Mouse (Mus musculus): ENCODE results near the gene Slc46a2. TPM values are rescaled to one million over a fixed set of nuclear protein-coding genes. Genes with fewer than 3 reads are reported as not detected.

Gene Slc46a2
- polyA plus RNA-seq, 1 experiment from 2014 or later: not detected

DNA sequence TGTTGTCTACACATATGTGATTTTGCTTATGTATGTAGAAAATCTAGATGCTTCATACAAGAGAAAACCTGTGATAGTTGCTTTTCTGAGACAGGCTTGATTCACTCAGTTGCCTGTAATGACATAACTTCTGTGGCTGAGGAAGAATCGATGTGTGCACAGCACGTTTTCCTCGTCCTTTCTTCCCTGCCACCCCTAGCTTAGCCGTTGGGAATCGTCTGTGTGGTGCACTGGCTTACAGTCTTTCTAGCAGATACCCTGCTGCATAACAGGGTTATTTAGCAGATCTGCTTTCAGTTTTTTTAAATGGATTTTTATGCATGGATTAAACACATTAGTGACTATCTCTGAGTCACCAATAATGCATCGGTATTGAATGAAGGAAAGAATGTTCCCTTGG lies 38.3 kb downstream of the Slc46a2 start:
- ChIA-PET POLR2A (no interaction called here), CTCF (interaction anchor here (1.2 to 1.8 kb wide), 2 partner anchors 15 to 90 kb away, joined by 4 read pairs; no protein-coding TSS in a partner anchor)
- TF ChIP-seq CTCF (IDR thresholded peaks at IDR 0.05): no peak
- H3K27me3 ChIP-seq: no peaks in the 10 kb centered on the region
- no peak for DNase-seq (ENCODE audit: low read depth, low spot score)
- no peak for ATAC-seq
- in situ Hi-C loops (cut with MboI; ENCODE audit: low pct_unique_long_range_greater_than_20kb): loop anchor here (5.0 to 10.0 kb wide), 2 partner anchors 51 to 128 kb away; no protein-coding TSS in a partner anchor

DNA sequence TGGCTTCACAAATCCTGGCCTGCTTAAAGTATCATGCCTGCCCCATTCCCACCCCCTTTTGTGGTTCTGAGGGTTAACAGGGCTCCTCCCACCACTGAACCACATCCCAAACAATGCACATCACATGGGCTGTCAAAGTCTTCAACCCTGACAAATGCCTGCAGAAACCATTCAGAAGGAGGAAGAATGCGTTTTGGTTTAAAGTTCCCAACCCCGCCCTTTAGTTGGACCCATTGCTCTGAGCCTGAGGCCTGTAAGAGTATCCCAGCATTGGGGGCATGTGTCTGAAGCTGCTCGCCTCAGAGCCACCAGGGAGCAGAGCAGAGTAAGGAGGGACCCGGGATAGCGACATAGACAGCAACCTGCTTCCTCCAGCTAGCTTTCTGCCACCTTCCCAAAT lies 41.0 kb downstream of the Slc46a2 start:
- TF ChIP-seq CTCF (IDR thresholded peaks at IDR 0.05): no peak
- ATAC-seq (no peak), DNase-seq (ENCODE audit: low read depth, low spot score) (no peak)
- in situ Hi-C loops (cut with MboI; ENCODE audit: low pct_unique_long_range_greater_than_20kb): loop anchor here (10.0 kb wide), 1 partner anchor 131 kb away; no protein-coding TSS in a partner anchor
- ChIA-PET CTCF (interaction anchor here (4.0 kb wide), 1 partner anchor 54 kb away, joined by 12 read pairs; no protein-coding TSS in a partner anchor), POLR2A (no interaction called here)
- H3K27me3 ChIP-seq: no peaks in the 10 kb centered on the region

DNA sequence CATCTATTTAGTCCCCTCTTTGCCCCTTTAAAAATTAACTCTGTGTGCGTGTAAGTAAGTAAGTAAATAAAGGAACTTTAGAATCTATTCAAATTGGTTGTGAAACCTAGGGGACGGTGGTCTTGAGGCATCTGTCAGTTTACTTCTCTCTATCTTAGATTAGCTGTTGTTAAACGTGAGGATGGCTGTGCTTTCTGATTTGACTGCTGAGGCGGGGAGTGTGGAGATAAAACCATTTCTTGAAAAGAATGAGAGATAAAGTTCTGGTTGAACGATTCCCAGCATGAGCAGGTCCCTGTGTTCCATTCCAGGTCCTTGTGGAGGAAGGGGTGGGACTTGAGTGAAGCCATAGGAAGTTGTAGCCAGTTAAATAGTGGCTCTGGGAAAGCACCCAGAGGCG lies 41.6 kb downstream of the Slc46a2 start:
- no peak for ATAC-seq
- no peaks in the 10 kb centered on the region for H3K27me3 ChIP-seq
- no peak for TF ChIP-seq CTCF (IDR thresholded peaks at IDR 0.05)
- no peak for DNase-seq (ENCODE audit: low read depth, low spot score)
- in situ Hi-C loops (cut with MboI; ENCODE audit: low pct_unique_long_range_greater_than_20kb): loop anchor here (10.0 kb wide), 1 partner anchor 132 kb away; no protein-coding TSS in a partner anchor
- ChIA-PET POLR2A (no interaction called here), CTCF (interaction anchor here (4.0 kb wide), 1 partner anchor 54 kb away, joined by 12 read pairs; no protein-coding TSS in a partner anchor)

DNA sequence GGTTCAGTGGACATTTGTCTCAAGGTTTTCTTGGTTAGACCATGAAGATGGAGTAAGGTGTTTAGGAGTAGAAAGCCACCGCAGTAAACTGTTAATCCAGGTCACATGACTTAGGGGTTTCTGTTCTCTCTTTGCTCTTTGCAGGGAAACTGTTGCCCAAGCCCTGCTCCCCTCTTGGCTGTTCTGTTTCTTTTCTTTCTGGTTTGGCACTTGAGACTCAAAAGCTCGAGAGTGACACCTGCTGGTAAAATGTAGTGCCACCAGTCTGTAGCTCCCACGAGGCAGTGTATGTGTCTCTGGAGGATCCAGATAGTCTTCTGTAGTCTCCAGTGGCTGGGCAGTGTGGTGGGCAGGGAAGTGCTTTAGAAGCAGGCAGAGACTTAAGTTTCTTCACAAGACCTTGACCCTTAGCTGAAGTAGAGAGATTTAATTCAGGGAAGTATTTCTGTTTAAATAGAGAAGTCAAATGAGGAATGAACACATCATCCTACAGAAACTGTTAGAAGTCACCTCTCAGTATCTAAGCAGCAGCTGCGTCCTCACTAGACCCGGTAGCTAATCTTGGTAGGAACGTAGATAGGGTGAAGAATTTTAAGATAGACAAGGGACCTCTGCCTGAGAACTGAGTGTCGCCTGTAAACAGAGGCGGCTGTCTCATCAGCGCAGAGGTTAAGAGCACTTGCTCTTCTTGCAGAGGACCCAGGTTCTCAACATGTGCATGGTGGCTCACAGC lies 43.8 kb downstream of the Slc46a2 start:
- POLR2A ChIA-PET: interaction anchor here (1.0 kb wide), 1 partner anchor 64 kb away, joined by 3 read pairs; no protein-coding TSS in a partner anchor
- ATAC-seq (no peak), DNase-seq (ENCODE audit: low read depth, low spot score) (no peak)
- peak; percentile 76 for TF ChIP-seq CTCF (IDR thresholded peaks at IDR 0.05)
- no peaks in the 10 kb centered on the region for H3K27me3 ChIP-seq
- CTCF ChIA-PET: interaction anchor here (0.8 to 4.0 kb wide), 14 partner anchors 11 to 490 kb away, joined by 3 to 13 read pairs (median 5); partner anchors contain the start of gene Snx30
- in situ Hi-C loops (cut with MboI; ENCODE audit: low pct_unique_long_range_greater_than_20kb): loop anchor here (10.0 kb wide), 1 partner anchor 134 kb away; no protein-coding TSS in a partner anchor

DNA sequence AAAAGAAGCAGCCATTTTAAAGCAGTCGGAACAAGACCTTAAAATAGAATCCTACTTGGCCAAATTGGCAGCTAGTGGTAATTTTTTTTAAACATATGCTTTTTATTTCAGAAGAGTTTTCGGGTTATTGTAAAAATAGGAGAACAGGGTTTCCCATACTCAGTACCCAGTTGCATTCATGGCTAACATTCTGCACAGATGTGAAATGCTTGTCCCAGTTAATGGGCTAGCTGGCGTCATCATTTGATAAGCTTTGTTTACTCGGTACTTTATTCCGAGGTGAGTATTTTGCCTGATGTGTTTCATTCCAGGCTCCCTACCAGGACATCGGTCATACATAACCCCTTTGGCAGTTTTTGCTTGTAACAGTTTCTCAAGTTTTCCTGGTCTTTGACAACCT lies 44.4 kb downstream of the Slc46a2 start:
- POLR2A ChIA-PET: no interaction called here
- ATAC-seq (no peak), DNase-seq (ENCODE audit: low read depth, low spot score) (no peak)
- TF ChIP-seq CTCF (IDR thresholded peaks at IDR 0.05): no peak
- CTCF ChIA-PET: interaction anchor here (1.0 to 4.0 kb wide), 11 partner anchors 11 to 246 kb away, joined by 3 to 13 read pairs (median 6); partner anchors contain the start of gene Snx30
- no peaks in the 10 kb centered on the region for H3K27me3 ChIP-seq
- in situ Hi-C loops (cut with MboI; ENCODE audit: low pct_unique_long_range_greater_than_20kb): loop anchor here (10.0 kb wide), 1 partner anchor 134 kb away; no protein-coding TSS in a partner anchor

DNA sequence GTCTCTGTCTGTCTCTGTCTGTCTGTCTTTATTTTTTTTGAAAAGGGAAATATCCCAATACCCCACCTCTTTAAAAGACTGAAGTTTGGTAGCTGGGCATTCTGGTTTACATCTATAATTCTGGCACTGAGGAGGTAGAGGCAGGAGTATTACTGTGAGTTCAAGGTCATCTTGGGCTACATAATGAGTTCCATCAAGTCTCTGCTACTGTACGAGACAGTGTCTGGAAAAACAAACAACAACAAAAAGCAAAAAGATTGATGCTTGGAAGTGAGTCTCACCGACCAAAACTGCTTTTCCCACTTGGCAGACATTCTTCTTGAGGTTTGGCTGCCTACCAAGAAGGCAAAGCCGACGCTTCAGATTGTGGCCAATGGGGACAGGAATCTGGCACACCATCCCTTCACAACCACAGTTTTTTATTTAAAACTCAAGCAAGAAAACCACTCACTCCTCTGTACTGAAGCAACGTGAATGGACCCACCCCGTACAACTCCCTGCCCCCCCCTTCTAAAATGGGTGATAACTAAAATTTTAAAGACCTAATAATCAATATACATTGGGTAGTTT lies 45.3 kb downstream of the Slc46a2 start:
- ChIA-PET CTCF (interaction anchor here (1.0 to 4.0 kb wide), 4 partner anchors 50 to 82 kb away, joined by 3 to 13 read pairs (median 10); no protein-coding TSS in a partner anchor), POLR2A (interaction anchor here (1.1 kb wide), 1 partner anchor 64 kb away, joined by 3 read pairs; no protein-coding TSS in a partner anchor)
- peak; percentile 21 for ATAC-seq
- DNase-seq (ENCODE audit: low read depth, low spot score): peak; percentile 65
- in situ Hi-C loops (cut with MboI; ENCODE audit: low pct_unique_long_range_greater_than_20kb): loop anchor here (10.0 kb wide), 2 partner anchors 135 to 255 kb away; no protein-coding TSS in a partner anchor
- no peaks in the 10 kb centered on the region for H3K27me3 ChIP-seq
- TF ChIP-seq CTCF (IDR thresholded peaks at IDR 0.05): no peak

DNA sequence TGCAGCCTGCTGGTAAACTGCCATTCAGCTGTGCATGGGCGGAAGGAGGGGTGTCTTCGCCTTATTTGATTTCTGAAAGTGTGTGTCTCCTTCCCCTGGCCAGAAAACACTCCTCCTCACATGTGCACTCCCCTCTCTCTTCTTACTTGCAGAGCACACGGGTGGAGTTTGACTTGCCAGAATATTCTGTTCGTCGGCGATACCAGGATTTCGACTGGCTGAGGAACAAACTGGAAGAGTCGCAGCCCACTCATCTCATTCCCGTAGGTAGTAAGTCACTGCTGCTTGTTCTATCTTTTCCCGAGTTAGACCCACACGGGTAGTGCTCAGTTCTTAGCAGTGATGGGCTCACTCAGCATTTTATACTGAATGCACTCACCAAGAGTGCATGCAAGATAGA lies 46.8 kb downstream of the Slc46a2 start:
- no peak for ATAC-seq
- ChIA-PET CTCF (interaction anchor here (0.6 kb wide), 1 partner anchor 17 kb away, joined by 3 read pairs; no protein-coding TSS in a partner anchor), POLR2A (no interaction called here)
- no peak for TF ChIP-seq CTCF (IDR thresholded peaks at IDR 0.05)
- DNase-seq (ENCODE audit: low read depth, low spot score): no peak
- in situ Hi-C loops (cut with MboI; ENCODE audit: low pct_unique_long_range_greater_than_20kb): loop anchor here (10.0 kb wide), 1 partner anchor 253 kb away; no protein-coding TSS in a partner anchor
- H3K27me3 ChIP-seq: no peaks in the 10 kb centered on the region

DNA sequence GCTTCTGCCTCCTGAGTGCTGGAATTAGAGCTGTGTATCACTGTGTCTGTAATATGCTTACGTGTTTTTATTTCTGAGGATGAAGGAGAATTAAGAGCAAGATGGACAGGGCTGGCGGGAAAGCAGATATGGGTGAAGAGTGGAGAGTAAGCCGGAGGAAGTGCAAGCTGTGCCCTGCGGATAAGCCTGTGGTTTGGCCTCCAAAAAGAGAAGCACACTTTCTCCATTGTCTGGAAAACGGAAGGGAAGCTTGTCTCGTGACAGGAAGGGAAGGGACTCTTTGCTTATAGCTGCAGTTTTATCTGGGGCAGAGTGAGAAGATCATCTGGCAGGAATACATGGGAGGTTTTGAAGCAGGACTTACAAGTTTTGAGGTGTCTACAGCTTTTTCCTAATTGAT lies 51.0 kb downstream of the Slc46a2 start:
- H3K27me3 ChIP-seq: no peaks in the 10 kb centered on the region
- CTCF ChIA-PET: interaction anchor here (0.8 to 0.9 kb wide), 2 partner anchors 9 to 13 kb away, joined by 3 to 4 read pairs; no protein-coding TSS in a partner anchor
- POLR2A ChIA-PET: interaction anchor here (0.5 kb wide), 1 partner anchor 213 kb away, joined by 3 read pairs; no protein-coding TSS in a partner anchor
- ATAC-seq (no peak), DNase-seq (ENCODE audit: low read depth, low spot score) (no peak)
- in situ Hi-C loops (cut with MboI; ENCODE audit: low pct_unique_long_range_greater_than_20kb): loop anchor here (10.0 kb wide), 1 partner anchor 249 kb away; no protein-coding TSS in a partner anchor
- TF ChIP-seq CTCF (IDR thresholded peaks at IDR 0.05): no peak

DNA sequence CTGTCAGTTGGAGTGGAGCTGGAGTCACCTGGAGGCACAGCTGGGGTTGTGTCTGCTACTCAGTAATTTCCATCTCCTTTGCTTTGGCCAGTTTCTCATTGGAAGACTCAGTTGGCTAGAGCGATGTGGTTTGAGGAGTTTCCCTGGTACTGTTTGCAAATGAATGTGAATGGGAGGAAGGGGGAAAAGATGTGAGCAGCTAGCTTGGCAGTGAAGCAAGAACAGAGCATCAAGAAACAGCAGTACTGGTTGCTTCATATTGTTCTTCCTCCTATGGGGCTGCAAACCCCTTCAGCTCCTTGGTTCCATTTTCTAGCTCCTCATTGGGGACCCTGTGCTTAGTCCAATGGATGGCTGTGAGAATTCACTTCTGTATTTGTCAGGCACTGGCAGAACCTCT lies 52.5 kb downstream of the Slc46a2 start:
- CTCF ChIA-PET: interaction anchor here (1.5 kb wide), 1 partner anchor 12 kb away, joined by 4 read pairs; no protein-coding TSS in a partner anchor
- TF ChIP-seq CTCF (IDR thresholded peaks at IDR 0.05): no peak
- ATAC-seq (no peak), DNase-seq (ENCODE audit: low read depth, low spot score) (no peak)
- POLR2A ChIA-PET: no interaction called here
- in situ Hi-C loops (cut with MboI; ENCODE audit: low pct_unique_long_range_greater_than_20kb): loop anchor here (10.0 kb wide), 1 partner anchor 248 kb away; no protein-coding TSS in a partner anchor
- no peaks in the 10 kb centered on the region for H3K27me3 ChIP-seq

DNA sequence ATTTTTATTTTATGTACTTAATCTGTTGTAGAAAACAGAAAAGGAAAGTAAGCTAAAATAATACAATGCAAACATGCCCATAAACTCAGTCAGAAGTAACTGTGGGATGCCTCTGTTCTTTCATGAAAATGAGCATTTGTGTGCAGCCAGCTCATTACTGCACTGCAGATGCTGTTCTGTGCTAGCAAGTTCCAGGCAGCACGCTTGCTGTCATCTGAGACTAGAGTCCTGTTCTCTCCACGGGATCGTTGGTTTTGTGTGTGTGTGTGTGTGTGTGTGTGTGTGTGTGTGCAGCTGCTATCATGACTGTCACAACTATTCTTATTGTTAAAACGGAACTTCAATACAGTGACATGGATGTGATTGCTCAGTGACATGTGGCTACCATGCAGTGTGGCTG lies 53.0 kb downstream of the Slc46a2 start:
- in situ Hi-C loops (cut with MboI; ENCODE audit: low pct_unique_long_range_greater_than_20kb): loop anchor here (10.0 kb wide), 1 partner anchor 247 kb away; no protein-coding TSS in a partner anchor
- DNase-seq (ENCODE audit: low read depth, low spot score) (no peak), ATAC-seq (no peak)
- POLR2A ChIA-PET: no interaction called here
- CTCF ChIA-PET: interaction anchor here (1.5 kb wide), 1 partner anchor 12 kb away, joined by 4 read pairs; no protein-coding TSS in a partner anchor
- H3K27me3 ChIP-seq: no peaks in the 10 kb centered on the region
- TF ChIP-seq CTCF (IDR thresholded peaks at IDR 0.05): no peak

Data from Patski (cell line).